Mouse (Mus musculus) adrenal gland, adult 18-20 months (tissue): Measurements from ENCODE around the gene C1qb. TPM values are rescaled to one million over a fixed set of nuclear protein-coding genes. Genes with fewer than 3 reads are reported as not detected.
A peak's percentile ranks its signal among the peaks of the same experiment; 100 is the strongest.

Experiments used
- DNase-seq, 2 experiments: peaks; one replicate each; pipeline ENCODE4 v3.0.0; 2021 to 2022; ENCODE audit warnings: low spot score in 2 of 2
- total RNA-seq, 2 experiments: library from RNA; stranded (reverse); gene quantifications; 1 replicate in 1 of 2; 2 replicates in 1 of 2; pipeline ENCODE4 v1.2.3; 2021

The C1qb gene
- total RNA-seq, 2 experiments from 2014 or later: 69.3 to 122 TPM

DNA sequence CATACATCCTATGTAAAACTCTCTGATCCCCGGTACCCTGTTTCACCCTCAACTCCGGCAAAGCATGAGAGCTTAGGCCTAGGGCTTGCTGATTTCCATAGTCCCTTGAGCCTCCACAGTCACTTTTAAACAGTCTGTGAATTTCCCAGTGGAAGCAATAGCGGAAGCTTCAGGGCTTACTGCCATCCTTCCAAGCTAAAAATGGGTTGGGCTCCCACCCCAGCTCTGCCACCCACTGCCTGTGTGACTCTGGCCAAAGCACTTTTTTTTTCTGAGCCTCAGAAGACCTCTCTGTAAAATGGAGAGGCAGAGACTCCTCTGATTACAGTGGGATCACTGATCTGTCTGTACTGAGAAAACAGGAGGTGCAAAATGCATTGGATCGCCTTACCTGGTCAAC is 37.4 kb downstream of the C1qb start:
- no peak for DNase-seq

GRCm38 (mm10) chr4:136847166-136847565 is 38.8 kb downstream of the C1qb start:
- DNase-seq: no peak

- no peak for DNase-seq
These were observed 43.2 kb downstream of the C1qb start for GRCm38 (mm10) chr4:136842802-136843201.

- no peak for DNase-seq
These were observed 44.0 kb downstream of the C1qb start for GRCm38 (mm10) chr4:136842033-136842432.

- DNase-seq: peak; percentile 81 to 87
These were observed 44.9 kb downstream of the C1qb start for GRCm38 (mm10) chr4:136841056-136841455.

- DNase-seq: no peak
These were observed 47.5 kb downstream of the C1qb start for GRCm38 (mm10) chr4:136838462-136838861.

GRCm38 (mm10) chr4:136838026-136838425 is 48.0 kb downstream of the C1qb start:
- DNase-seq: no peak

GRCm38 (mm10) chr4:136836387-136836931 is 49.5 kb downstream of the C1qb start:
- DNase-seq: peak in 1 of 2 experiments; percentile 32

DNA sequence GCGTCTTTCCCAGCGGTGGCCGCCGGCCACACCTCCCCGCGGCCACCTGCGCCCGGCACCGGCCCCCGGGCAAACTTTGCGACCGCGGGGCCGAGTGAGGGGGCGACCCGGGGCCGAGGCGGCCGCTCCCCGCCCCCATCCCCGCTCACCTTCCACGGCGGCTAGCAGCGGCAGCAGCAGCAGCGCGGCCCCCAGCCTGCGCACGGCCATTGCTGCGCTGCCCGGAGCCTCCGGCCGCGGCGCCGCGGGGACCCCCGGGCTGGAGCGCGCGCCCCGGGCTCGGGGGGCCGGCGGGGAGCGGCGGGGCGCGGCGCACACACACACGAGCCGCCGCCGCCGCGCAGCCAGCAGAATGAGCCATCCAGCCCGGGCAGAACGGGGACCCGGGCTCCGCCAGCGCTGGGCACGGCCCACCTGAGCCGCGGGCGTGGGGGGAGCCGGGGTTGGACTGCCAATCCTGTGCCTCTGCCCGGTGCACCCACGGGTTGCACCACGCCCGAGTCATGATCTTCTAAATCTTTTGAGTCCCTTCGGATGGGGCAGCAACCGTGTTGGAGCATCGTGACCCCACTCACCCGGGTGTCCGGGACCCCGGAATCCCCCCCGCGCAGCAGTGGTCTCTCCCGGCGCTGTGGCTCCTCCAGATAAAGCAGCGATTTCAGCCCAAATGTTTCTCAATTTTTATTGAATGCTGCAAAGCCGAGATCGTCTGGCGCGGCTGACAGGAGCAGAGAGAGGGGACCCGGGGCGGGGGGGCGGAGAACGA is 50.2 kb downstream of the C1qb start, which contains the start of gene Ephb2:
Ephb2 (minus strand) TSS at position 368 of the 766 bp plus-strand sequence.
- DNase-seq: peak; percentile 73 to 78

DNA sequence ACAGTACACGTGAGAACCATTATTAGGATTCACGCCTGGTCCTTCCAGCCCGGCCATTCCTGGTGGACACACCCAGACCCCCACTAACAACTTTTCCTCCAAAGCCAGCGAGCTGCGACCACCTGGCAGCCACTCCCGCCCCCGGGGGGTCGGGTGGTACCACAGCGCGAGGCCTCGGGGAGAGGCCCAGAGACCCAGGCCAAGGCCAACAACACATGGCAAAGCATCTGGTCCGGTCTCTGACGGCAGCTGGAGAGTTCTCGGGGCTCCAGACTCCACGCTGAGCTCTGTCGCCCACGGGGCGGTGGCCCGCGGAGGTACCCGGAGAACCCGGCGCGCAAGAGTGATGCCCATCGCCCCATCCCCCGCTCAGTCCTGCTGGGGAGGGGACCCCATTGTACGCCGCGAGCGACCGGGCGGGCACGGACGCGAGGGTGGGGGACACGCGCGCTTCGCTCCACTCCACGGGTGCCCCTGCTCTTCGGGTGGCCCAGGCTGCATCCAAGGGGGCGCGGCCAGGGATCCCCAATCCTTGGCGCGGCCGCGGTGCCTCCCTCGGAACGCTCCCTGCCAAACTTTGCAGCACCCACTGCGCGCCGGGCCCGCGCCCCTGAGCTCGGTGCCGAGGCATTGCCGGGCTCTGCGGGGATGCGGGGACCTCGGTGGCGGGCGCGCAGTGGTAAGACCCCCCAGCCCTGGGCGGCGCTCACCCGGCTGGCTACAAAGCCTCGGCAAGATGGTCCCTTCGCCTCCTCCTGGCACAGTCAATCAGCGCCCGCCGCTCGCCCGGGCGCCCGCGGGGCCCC is 51.0 kb downstream of the C1qb start:
- DNase-seq: peak; percentile 31 to 47

- DNase-seq: no peak
These were observed 51.6 kb downstream of the C1qb start for GRCm38 (mm10) chr4:136834439-136834814.

DNA sequence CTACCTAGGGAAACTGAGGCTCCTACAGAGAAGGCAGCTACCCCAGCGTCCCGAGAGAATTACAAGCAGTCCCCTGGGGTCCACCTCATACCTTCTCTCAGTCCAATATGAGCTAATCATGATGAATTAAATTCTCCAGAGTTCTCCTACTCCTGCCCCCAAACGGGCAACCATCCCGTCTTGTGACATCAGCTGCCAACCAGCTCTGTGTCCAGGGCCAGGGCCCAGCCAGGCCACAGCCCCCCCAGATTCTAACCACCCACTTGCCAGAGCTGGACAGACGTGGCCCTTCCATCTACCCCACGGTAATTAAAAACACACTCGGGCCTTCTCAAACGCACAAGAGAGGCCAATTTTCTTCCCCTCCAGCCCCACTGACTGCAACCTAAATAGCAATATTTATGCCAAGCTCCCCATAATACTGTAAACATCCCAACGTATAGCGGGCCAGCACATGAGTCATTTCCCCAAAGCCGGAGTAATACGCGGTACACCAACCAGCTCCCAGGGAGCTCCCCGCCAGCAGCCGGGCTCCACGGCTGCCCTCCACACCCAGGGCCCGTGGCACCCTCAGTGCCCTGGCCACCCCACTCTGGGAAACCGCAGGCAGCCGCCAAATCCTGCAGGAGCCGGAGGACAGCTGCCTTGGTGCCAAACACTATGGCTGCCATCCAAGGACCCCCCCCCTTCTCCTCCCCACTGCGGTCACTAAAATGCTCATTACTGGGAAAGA is 52.2 kb downstream of the C1qb start:
- no peak for DNase-seq

DNA sequence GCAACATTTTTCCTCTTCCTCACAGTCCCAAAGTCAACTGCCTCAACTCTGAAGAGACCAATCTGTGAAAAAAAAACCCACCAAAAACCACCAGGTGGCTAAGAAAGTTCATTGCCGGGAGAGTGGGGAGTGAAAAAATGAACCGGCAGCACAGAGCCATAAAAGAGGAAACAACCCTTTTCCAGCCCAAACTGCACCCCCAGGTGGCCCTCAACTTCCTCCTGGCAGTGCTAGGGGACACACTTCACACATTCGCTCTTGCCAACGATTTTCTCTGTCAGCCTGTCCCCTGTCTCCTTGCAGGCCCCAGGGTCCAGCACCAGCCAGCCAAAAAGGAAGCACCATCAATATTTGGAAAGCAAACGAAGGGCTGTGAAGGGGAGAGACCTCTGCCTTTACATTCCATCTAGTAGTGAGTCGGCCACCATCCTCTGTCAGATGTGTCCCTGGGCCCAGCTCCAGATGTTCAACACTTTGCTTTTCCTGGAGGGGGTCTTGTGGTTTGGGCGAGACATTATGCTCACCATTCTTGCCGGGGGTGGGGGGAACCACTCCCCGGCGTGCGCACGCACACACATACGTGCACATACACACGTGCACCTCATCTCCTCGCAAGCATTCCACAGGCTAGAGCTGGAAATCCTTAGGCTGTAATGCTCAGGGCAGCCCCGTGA is 53.3 kb downstream of the C1qb start:
- no peak for DNase-seq

- no peak for DNase-seq
These were observed 55.6 kb downstream of the C1qb start for GRCm38 (mm10) chr4:136830272-136830823.

Other genes with a start within 250 kb of the C1qb start
- gene Ephb2, start 50.2 kb downstream of the C1qb start, total RNA-seq: 10 to 100 TPM; 16.9 to 22.8 TPM
- gene C1qc, start 6.9 kb upstream of the C1qb start, total RNA-seq: 10 to 100 TPM; 53.3 to 99.1 TPM
- 100 to 1,000 TPM in 1 of 2 experiments, 10 to 100 TPM in 1; 75.0 to 120 TPM for gene C1qa, start 12.6 kb upstream of the C1qb start, total RNA-seq
- under 1 TPM; 0.10 to 0.22 TPM for gene Epha8, start 70.6 kb upstream of the C1qb start, total RNA-seq
- 10 to 100 TPM; 14.6 to 15.2 TPM for gene Zbtb40, start 162.6 kb upstream of the C1qb start, total RNA-seq